Mouse (Mus musculus): Measurements from ENCODE around the gene Lxn. TPM values are rescaled to one million over a fixed set of nuclear protein-coding genes. Genes with fewer than 3 reads are reported as not detected.

Gene Lxn
- 38.3 and 49.1 TPM in 2 replicates for polyA plus RNA-seq (2012; ENCODE audit: insufficient read depth, insufficient read length, missing spikeins)

DNA sequence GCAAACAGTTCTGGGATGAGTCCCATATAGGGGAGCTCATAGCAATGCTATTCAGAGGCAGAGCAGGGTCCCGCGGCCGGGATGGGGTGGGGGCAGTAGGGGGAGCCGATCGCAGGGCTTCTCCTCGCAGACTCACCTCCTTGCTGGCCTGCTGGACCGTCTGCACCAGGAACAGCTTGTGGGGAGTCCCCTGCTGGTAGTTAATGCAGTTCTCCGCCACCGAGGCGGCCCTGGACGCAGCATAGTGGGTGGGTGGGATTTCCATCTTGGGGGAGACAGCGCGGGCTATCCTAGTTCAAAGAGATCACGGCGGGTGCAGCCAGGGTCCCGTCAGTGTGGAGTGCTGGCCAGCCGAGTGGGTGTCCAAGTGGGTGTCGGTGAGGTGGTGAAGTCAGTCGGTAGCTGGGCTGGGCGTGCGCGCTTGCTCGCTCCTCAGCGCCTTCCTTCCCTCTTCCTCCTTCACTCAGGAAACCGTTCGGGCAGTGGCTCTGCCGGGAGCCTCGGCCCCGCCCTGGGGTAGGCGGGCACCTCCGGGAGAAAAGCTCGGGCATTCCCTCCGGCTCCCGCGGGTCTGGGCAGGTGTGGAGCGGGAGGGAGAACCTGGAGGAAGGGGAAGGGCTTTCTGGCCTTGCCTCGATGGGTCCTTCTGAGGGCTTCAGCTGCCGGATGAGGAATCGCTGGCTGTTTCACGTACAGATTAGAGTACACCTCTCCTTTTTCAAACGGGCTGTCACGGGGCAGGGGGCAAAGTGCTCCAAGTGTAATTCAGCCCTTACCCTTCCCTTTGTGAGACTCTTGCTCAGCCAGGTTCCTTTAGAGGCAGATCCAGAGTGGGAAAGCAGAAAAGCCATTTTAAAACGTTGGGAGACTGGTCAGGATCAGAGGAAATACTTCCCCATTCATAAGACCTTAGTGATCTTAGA, at the start of gene Lxn:
Lxn (minus strand) TSS at position 477 of the 923 bp plus-strand sequence.
- peak within 1 kb of the TSS; percentile 50 for H3K27ac ChIP-seq (ENCODE audit: insufficient read depth, low read depth, low read length)
- no peak; the same call in 1 of the 2 replicates for TF ChIP-seq POLR2A (IDR thresholded peaks at IDR 0.05; ENCODE audit: borderline replicate concordance, low read depth, low read length)
- H3K4me1 ChIP-seq (ENCODE audit: control insufficient read depth, insufficient read depth, low read length) = peaks cover 6% of the 10 kb centered on the region
- H3K4me3 ChIP-seq (ENCODE audit: insufficient read depth, low read length) = peak within 1 kb of the TSS; percentile 70

DNA sequence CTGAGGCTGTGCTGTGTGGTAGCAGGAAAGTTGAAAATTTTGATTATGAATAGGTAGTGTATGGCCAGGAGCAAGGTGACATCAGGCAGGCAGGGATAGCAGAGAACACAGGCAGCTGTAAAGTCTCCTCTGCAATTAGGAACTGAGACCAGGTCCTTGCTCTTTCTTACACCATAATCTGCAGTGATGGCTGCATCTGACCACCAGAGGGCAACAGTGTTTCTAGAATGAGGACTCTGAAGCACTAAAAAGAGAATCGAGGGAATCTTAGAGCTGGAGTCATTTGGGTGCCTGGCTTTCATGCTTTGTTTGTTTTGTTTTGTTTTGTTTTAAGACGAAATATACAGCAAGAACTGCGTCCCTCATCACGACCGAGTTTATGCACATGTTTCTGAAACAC, 49.1 kb upstream of the Lxn start:
- no peak overlapping the region for H3K27ac ChIP-seq (ENCODE audit: insufficient read depth, low read depth, low read length)
- no peak for TF ChIP-seq POLR2A (IDR thresholded peaks at IDR 0.05; ENCODE audit: borderline replicate concordance, low read depth, low read length)
- no peak for TF ChIP-seq CTCF (IDR thresholded peaks at IDR 0.05; ENCODE audit: low read depth, low read length)
- H3K4me1 ChIP-seq (ENCODE audit: control insufficient read depth, insufficient read depth, low read length) = no peaks in the 10 kb centered on the region
- H3K4me3 ChIP-seq (ENCODE audit: insufficient read depth, low read length) = no peak overlapping the region

DNA sequence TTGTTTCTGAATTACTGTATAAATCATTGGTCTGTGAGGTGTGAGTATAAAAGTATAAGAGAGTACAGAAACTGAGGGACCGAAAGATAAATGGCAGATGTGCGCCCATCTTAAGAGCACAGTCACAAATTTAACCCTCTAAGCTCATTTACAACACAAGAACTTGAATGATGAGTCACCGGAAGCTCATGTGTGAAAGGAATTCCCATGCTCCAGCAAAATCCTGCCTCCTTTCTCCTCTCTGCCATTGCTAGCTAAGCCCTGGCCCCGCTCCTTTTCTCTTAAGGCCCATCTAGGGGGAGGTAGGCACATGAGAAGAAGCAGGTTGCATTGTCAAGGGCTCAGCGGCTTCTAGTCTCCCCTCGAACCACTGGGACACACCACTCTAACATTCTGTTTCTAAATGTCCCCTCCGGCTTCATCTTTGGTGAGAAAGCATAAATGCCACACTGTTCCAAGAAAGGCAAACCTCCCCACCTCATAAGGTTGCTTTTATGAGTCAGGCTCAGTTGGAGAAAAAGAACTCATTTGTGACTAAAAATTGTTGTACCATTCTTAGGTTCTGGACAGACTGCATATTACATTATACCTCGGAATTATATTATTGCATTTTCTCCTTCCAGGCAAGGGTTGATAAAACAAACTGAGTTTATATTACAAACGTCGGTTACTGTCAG, 44.6 kb upstream of the Lxn start:
- H3K27ac ChIP-seq (ENCODE audit: insufficient read depth, low read depth, low read length) = no peak overlapping the region
- no peaks in the 10 kb centered on the region for H3K4me1 ChIP-seq (ENCODE audit: control insufficient read depth, insufficient read depth, low read length)
- H3K4me3 ChIP-seq (ENCODE audit: insufficient read depth, low read length) = no peak overlapping the region
- no peak for TF ChIP-seq POLR2A (IDR thresholded peaks at IDR 0.05; ENCODE audit: borderline replicate concordance, low read depth, low read length)
- no peak for TF ChIP-seq CTCF (IDR thresholded peaks at IDR 0.05; ENCODE audit: low read depth, low read length)

DNA sequence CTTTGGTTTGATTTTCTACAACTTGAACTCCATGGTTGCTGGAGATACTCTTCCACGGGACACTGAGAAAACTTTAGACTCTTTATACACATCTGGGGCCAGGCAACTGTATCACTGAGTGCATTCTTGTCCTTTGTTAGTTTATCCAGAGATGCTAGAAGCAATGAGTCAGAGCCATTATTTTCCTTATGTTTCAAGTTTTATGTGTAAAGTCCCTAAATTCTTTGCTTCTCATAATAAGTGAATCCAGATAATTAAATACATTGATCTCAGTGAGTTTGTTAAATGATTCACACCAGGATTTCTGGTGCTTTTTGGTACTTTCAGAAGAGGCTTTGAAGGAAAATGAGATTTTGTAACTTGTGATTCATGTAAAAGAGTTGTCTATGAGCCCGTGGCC, 41.6 kb upstream of the Lxn start:
- Histone ChIP-seq H3K27ac (ENCODE audit: insufficient read depth, low read depth, low read length) (no peak overlapping the region), H3K4me1 (ENCODE audit: control insufficient read depth, insufficient read depth, low read length) (no peaks in the 10 kb centered on the region), H3K4me3 (ENCODE audit: insufficient read depth, low read length) (no peak overlapping the region)
- TF ChIP-seq POLR2A (IDR thresholded peaks at IDR 0.05; ENCODE audit: borderline replicate concordance, low read depth, low read length) = no peak
- TF ChIP-seq CTCF (IDR thresholded peaks at IDR 0.05; ENCODE audit: low read depth, low read length) = no peak

DNA sequence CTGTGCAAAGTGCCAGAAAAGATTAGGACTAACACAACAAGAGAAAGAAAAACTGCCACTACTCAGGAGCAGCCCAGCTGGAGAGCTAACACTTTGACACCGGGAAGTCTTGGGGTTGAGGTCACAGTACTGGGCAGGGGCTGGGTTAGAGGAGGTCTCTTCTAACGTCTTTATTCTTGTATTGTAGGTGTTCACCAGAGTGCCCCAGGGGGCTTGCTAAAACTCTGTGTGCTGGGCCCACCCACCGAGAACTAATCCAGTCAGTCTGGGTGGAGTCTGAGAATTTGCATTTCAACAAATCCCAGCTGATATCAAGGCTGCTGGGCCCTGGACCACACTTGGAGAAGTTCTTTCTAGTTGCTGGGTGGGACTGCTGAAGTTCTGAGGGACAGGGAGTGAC, 40.2 kb upstream of the Lxn start:
- H3K27ac ChIP-seq (ENCODE audit: insufficient read depth, low read depth, low read length) = no peak overlapping the region
- TF ChIP-seq CTCF (IDR thresholded peaks at IDR 0.05; ENCODE audit: low read depth, low read length) (no peak), POLR2A (IDR thresholded peaks at IDR 0.05; ENCODE audit: borderline replicate concordance, low read depth, low read length) (no peak)
- H3K4me1 ChIP-seq (ENCODE audit: control insufficient read depth, insufficient read depth, low read length) = no peaks in the 10 kb centered on the region
- H3K4me3 ChIP-seq (ENCODE audit: insufficient read depth, low read length) = no peak overlapping the region

DNA sequence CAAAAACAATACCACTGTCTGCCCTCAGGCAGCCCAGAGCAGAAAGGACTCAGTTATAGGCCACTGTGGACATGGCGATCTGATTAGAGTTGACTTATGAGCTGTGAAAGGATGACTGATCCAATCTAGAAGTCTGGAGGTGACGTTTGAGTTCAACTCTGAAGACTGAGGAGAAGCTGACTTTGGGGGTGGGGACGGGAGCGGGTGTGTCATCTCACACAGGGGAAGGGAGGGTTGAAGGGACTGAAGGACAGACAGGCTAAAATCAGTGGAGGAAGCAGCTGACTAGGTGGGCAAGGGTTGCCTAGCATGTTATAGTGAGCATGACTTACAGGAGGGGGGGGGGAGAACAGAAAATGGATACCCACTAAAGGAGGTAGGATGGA, 35.7 kb upstream of the Lxn start:
- Histone ChIP-seq H3K4me3 (ENCODE audit: insufficient read depth, low read length) (no peak overlapping the region), H3K4me1 (ENCODE audit: control insufficient read depth, insufficient read depth, low read length) (no peaks in the 10 kb centered on the region), H3K27ac (ENCODE audit: insufficient read depth, low read depth, low read length) (no peak overlapping the region)
- TF ChIP-seq CTCF (IDR thresholded peaks at IDR 0.05; ENCODE audit: low read depth, low read length) (no peak), POLR2A (IDR thresholded peaks at IDR 0.05; ENCODE audit: borderline replicate concordance, low read depth, low read length) (no peak)

DNA sequence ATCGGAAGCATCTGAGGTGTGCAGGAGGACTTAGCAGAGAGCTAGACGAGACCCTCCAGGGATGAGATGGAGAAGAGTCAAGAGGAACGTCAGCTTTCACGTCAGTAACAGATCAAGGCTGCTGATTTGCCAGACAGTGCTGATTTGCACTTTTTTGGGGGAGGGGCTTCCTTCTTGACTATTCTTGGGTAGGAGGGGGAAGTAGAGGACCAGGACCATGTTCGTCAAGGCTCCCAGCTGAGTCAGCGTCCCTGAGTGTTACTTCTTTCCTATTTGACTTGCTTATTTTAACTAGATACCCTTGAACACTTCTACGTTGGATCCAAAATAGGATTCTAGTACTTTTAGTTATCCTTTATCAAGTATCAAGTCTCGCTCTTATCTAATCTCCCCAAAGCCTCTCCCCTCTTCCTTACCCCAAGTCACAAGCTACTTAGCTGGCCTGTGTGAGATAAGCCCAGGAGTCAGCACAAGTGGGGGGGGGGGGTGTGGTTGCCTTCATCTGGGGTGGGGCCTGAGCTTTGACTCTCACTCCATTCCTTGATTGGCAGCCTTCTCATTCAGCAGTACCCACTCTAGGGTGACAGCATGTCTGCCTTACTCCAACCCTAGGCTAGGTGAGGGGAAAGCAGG, 35.2 kb upstream of the Lxn start:
- Histone ChIP-seq H3K27ac (ENCODE audit: insufficient read depth, low read depth, low read length) (no peak overlapping the region), H3K4me3 (ENCODE audit: insufficient read depth, low read length) (no peak overlapping the region), H3K4me1 (ENCODE audit: control insufficient read depth, insufficient read depth, low read length) (no peaks in the 10 kb centered on the region)
- TF ChIP-seq CTCF (IDR thresholded peaks at IDR 0.05; ENCODE audit: low read depth, low read length) (no peak), POLR2A (IDR thresholded peaks at IDR 0.05; ENCODE audit: borderline replicate concordance, low read depth, low read length) (no peak)

DNA sequence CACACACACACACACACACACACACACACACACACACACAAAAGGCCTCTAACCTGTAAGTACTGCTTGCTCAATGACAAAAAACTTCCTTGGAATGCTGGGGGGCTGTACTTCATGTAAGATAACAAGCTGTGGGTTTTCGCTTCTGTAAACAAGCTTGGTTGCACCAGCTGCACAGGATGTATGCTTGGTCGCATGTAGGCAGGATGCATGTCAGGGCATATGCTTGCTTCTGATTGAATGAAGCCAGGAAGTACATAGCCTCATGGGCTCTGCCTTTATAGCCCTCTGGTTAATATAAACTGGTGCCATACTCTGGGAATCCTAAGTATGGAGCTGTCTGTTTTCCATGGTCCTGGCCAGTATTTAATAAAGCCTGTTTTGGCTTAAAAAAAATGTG, 34.3 kb upstream of the Lxn start:
- TF ChIP-seq POLR2A (IDR thresholded peaks at IDR 0.05; ENCODE audit: borderline replicate concordance, low read depth, low read length) (no peak), CTCF (IDR thresholded peaks at IDR 0.05; ENCODE audit: low read depth, low read length) (no peak)
- Histone ChIP-seq H3K4me3 (ENCODE audit: insufficient read depth, low read length) (no peak overlapping the region), H3K27ac (ENCODE audit: insufficient read depth, low read depth, low read length) (no peak overlapping the region), H3K4me1 (ENCODE audit: control insufficient read depth, insufficient read depth, low read length) (no peaks in the 10 kb centered on the region)

DNA sequence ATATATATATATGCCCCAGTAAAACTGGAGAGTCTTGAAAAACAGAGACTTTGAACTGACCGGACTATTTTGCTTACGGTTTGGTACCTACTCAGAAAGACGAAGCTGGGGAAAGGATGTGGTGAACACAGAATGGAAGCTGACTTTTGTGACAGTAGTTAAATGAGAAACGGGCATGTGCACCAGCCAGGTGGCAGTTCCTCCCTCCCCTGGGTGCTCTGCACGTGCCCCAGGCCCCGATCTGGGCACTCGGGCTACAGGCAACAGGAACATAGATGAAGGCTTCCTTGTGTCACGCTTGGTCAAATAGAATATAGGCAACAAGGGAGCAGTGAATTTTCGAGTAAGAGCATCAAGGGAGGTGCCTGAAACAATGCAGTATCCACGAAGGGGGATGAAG, 32.6 kb upstream of the Lxn start:
- Histone ChIP-seq H3K4me3 (ENCODE audit: insufficient read depth, low read length) (no peak overlapping the region), H3K27ac (ENCODE audit: insufficient read depth, low read depth, low read length) (no peak overlapping the region), H3K4me1 (ENCODE audit: control insufficient read depth, insufficient read depth, low read length) (no peaks in the 10 kb centered on the region)
- TF ChIP-seq POLR2A (IDR thresholded peaks at IDR 0.05; ENCODE audit: borderline replicate concordance, low read depth, low read length) = no peak

DNA sequence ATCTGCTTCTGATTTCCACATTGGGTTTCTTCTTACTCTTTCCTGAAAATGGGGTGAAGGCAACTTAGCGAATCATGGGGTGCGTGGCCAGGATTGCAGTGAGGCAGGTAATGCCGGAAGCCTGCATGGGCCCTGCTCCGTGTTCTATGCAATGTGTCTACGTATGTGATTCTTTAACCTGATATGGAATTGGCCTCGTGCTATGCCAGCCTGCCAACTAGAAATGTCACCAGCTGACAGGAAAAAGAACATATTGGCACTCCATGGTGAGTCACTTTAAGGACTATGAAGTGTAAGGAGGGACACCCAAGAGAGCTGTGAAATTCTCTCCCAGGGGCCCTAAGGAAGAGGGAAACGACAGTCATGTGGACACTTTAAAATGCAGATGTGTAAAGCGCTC, 29.4 kb upstream of the Lxn start:
- Histone ChIP-seq H3K4me3 (ENCODE audit: insufficient read depth, low read length) (no peak overlapping the region), H3K27ac (ENCODE audit: insufficient read depth, low read depth, low read length) (no peak overlapping the region), H3K4me1 (ENCODE audit: control insufficient read depth, insufficient read depth, low read length) (no peaks in the 10 kb centered on the region)
- TF ChIP-seq POLR2A (IDR thresholded peaks at IDR 0.05; ENCODE audit: borderline replicate concordance, low read depth, low read length) (no peak), CTCF (IDR thresholded peaks at IDR 0.05; ENCODE audit: low read depth, low read length) (no peak)
